ENCODE assay signal across 11 mouse cellular contexts in genomic region chr16:92612546-92612945, GRCm38 (mm10).
DNase-seq lines count a peak whose midpoint lies in the region; ATAC-seq and TF ChIP-seq lines count a peak whose summit lies in the region.
"Had no signal": no experiment of that assay in that cellular context is flagged by ENCODE, and none has a peak within 500 bp of the region (broad histone marks: within the 10 kb centered on the region; RNA-seq: fewer than 3 reads in every experiment).

No protein-coding gene starts in this region.

- no peak for ATAC-seq in kidney, postnatal 0 days (replicated peaks; ENCODE audit: low FRiP score, low read depth)
- ATAC-seq in megakaryocyte progenitor cell, adult 5-6 weeks (replicated peaks; ENCODE audit: poor library complexity), result peak; percentile 70
- ATAC-seq: hindbrain, embryonic 16.5 days had no signal

- no peaks in the 10 kb centered on the region for H3K9me3 ChIP-seq in kidney, postnatal 0 days (replicated peaks; ENCODE audit: low read length)

- WGBS in kidney, postnatal 0 days, result 36% methylated on average over 8 of the region's 8 CpGs
- 36% methylated on average over 8 of the region's 8 CpGs for WGBS in lung, adult 2 months

- TF ChIP-seq POLR2A in lung, adult 2 months (IDR thresholded peaks at IDR 0.05; ENCODE audit: borderline replicate concordance, extremely low read depth, low read depth, low read length), result no peak

- no peak overlapping the region for H3K4me3 ChIP-seq in kidney, postnatal 0 days (replicated peaks; ENCODE audit: low read depth, low read length)
- no peak overlapping the region for H3K4me3 ChIP-seq in lung, adult 2 months (replicated peaks; ENCODE audit: extremely low read depth, low read depth, low read length)
- H3K4me3 ChIP-seq: heart, embryonic 13.5 days had no signal

- no peaks in the 10 kb centered on the region for H3K4me1 ChIP-seq in kidney, postnatal 0 days (replicated peaks; ENCODE audit: insufficient read depth, low read length)
- peaks cover 5% of the 10 kb centered on the region; the same call in 1 of the 2 replicates for H3K4me1 ChIP-seq in lung, adult 2 months (ENCODE audit: control insufficient read depth, insufficient read depth, low read length)

- no peak overlapping the region for H3K4me2 ChIP-seq in kidney, postnatal 0 days (ENCODE audit: low read length)
- H3K4me2 ChIP-seq: heart, embryonic 13.5 days had no signal

- TF ChIP-seq CTCF in kidney, postnatal 0 days (IDR thresholded peaks at IDR 0.05; ENCODE audit: low read depth), result no peak
- no peak for TF ChIP-seq CTCF in lung, adult 2 months (IDR thresholded peaks at IDR 0.05; ENCODE audit: insufficient read depth, low read length)

- H3K27me3 ChIP-seq in kidney, postnatal 0 days (ENCODE audit: insufficient read depth, low read length), result no peaks in the 10 kb centered on the region
- H3K27me3 ChIP-seq: CH12.LX had no signal

- H3K9ac ChIP-seq in kidney, postnatal 0 days (ENCODE audit: low read depth, low read length), result no peak overlapping the region
- H3K9ac ChIP-seq: heart, embryonic 13.5 days; liver, embryonic 14.5 days had no signal

- peak; percentile 28 for DNase-seq in kidney, postnatal 0 days (ENCODE audit: low spot score)
- DNase-seq in kidney, postnatal 25 days, result no peak
- peak; percentile 50 for DNase-seq in embryo, embryonic 10.5 days (ENCODE audit: low spot score)
- DNase-seq in lung, adult 2 months, result peak; percentile 65
- no peak for DNase-seq in gastrocnemius, postnatal 10 days
- DNase-seq in heart, adult 11 months, result no peak

- no peaks in the 10 kb centered on the region for H3K36me3 ChIP-seq in kidney, postnatal 0 days (ENCODE audit: insufficient read depth, low read length)
- H3K36me3 ChIP-seq: heart, embryonic 13.5 days had no signal

- H3K27ac ChIP-seq in kidney, postnatal 0 days, result no peak overlapping the region
- H3K27ac ChIP-seq: heart, embryonic 13.5 days; liver, embryonic 14.5 days had no signal

Comparison
In these comparisons a context has a peak if more than half of its experiments do, and no peak if none do; other contexts are left out.
1. DNase-seq: peak in kidney, postnatal 0 days (single experiment), embryo, embryonic 10.5 days (single experiment) and lung, adult 2 months (single experiment); none in kidney, postnatal 25 days (0 of 2), gastrocnemius, postnatal 10 days (single experiment) and heart, adult 11 months (single experiment).